Mouse (Mus musculus) R1 (cell line): ENCODE data around the gene Ubald2.

Source experiments
- DNase-seq: peaks from one replicate; pipeline ENCODE4 v3.0.0-alpha.2; 2018; ENCODE audit warnings: low read depth, low spot score

Ubald2 gene

GRCm38 (mm10) chr11:116432593-116433355, 1.1 kb upstream of the Ubald2 start:
- no peak for DNase-seq

- DNase-seq: peak; percentile 75
Measured at GRCm38 (mm10) chr11:116434287-116434966, 533 bp downstream of the Ubald2 start.

- no peak for DNase-seq
Measured at GRCm38 (mm10) chr11:116434967-116435752, 1.3 kb downstream of the Ubald2 start.

GRCm38 (mm10) chr11:116435992-116436724, 2.3 kb downstream of the Ubald2 start:
- DNase-seq: no peak

GRCm38 (mm10) chr11:116436725-116437331, 2.9 kb downstream of the Ubald2 start:
- DNase-seq: peak; percentile 73

GRCm38 (mm10) chr11:116437541-116437940, 3.6 kb downstream of the Ubald2 start:
- DNase-seq: no peak

GRCm38 (mm10) chr11:116439269-116440240, 5.7 kb downstream of the Ubald2 start:
- no peak for DNase-seq

GRCm38 (mm10) chr11:116440408-116441068, 6.6 kb downstream of the Ubald2 start:
- DNase-seq: no peak

GRCm38 (mm10) chr11:116442129-116442866, 8.4 kb downstream of the Ubald2 start:
- no peak for DNase-seq

GRCm38 (mm10) chr11:116442867-116443177, 8.9 kb downstream of the Ubald2 start:
- DNase-seq: no peak

- DNase-seq: no peak
Measured at GRCm38 (mm10) chr11:116443311-116443710, 9.4 kb downstream of the Ubald2 start.

GRCm38 (mm10) chr11:116443935-116444334, 10.0 kb downstream of the Ubald2 start:
- no peak for DNase-seq

- DNase-seq: peak; percentile 92
Measured at GRCm38 (mm10) chr11:116445596-116446307, 11.9 kb downstream of the Ubald2 start.

- DNase-seq: no peak
Measured at GRCm38 (mm10) chr11:116446308-116446887, 12.5 kb downstream of the Ubald2 start.

- no peak for DNase-seq
Measured at GRCm38 (mm10) chr11:116447822-116448221, 13.9 kb downstream of the Ubald2 start.

- DNase-seq: no peak
Measured at GRCm38 (mm10) chr11:116449341-116449740, 15.4 kb downstream of the Ubald2 start.

GRCm38 (mm10) chr11:116453889-116454288, 20.0 kb downstream of the Ubald2 start:
- no peak for DNase-seq

- DNase-seq: no peak
Measured at GRCm38 (mm10) chr11:116456234-116456633, 22.3 kb downstream of the Ubald2 start.
